Mouse (Mus musculus) frontal cortex, postnatal 36 days (tissue): ENCODE measurements around the gene Afap1l2.

Experiments
- DNase-seq, 2 experiments: peaks; one replicate each; pipeline ENCODE4 v3.0.0; 2022; ENCODE audit warnings: low spot score in 2 of 2

Gene Afap1l2

GRCm38 (mm10) chr19:56939826-56940225 is 68.2 kb downstream of the Afap1l2 start:
- no peak for DNase-seq

GRCm38 (mm10) chr19:56937911-56938310 is 70.1 kb downstream of the Afap1l2 start:
- no peak for DNase-seq

- no peak for DNase-seq
These were observed 71.8 kb downstream of the Afap1l2 start for GRCm38 (mm10) chr19:56936253-56936652.

- no peak for DNase-seq
These were observed 72.3 kb downstream of the Afap1l2 start for GRCm38 (mm10) chr19:56935777-56936176.

GRCm38 (mm10) chr19:56935111-56935510 is 72.9 kb downstream of the Afap1l2 start:
- no peak for DNase-seq

GRCm38 (mm10) chr19:56933800-56934199 is 74.2 kb downstream of the Afap1l2 start:
- DNase-seq = no peak

- no peak for DNase-seq
These were observed 78.0 kb downstream of the Afap1l2 start for GRCm38 (mm10) chr19:56930029-56930428.

GRCm38 (mm10) chr19:56929392-56929791 is 78.6 kb downstream of the Afap1l2 start:
- DNase-seq = no peak

GRCm38 (mm10) chr19:56921744-56922143 is 86.3 kb downstream of the Afap1l2 start:
- DNase-seq = no peak

GRCm38 (mm10) chr19:56920232-56920631 is 87.8 kb downstream of the Afap1l2 start:
- DNase-seq = no peak

- DNase-seq = peak; percentile 82 to 84
These were observed 88.4 kb downstream of the Afap1l2 start for GRCm38 (mm10) chr19:56919628-56920027.

GRCm38 (mm10) chr19:56915084-56915483 is 92.9 kb downstream of the Afap1l2 start:
- no peak for DNase-seq

- DNase-seq = no peak
These were observed 93.4 kb downstream of the Afap1l2 start for GRCm38 (mm10) chr19:56914658-56915057.

- no peak for DNase-seq
These were observed 94.3 kb downstream of the Afap1l2 start for GRCm38 (mm10) chr19:56913761-56914160.

GRCm38 (mm10) chr19:56910561-56910960 is 97.5 kb downstream of the Afap1l2 start:
- no peak for DNase-seq

- peak; percentile 21 to 49 for DNase-seq
These were observed 99.4 kb downstream of the Afap1l2 start for GRCm38 (mm10) chr19:56908472-56909270.

GRCm38 (mm10) chr19:56907850-56908249 is 100.2 kb downstream of the Afap1l2 start:
- DNase-seq = no peak

GRCm38 (mm10) chr19:56905395-56905794 is 102.6 kb downstream of the Afap1l2 start:
- no peak for DNase-seq

- no peak for DNase-seq
These were observed 103.9 kb downstream of the Afap1l2 start for GRCm38 (mm10) chr19:56904095-56904494.

GRCm38 (mm10) chr19:56897654-56898053 is 110.4 kb downstream of the Afap1l2 start:
- DNase-seq = no peak

- no peak for DNase-seq
These were observed 114.7 kb downstream of the Afap1l2 start for GRCm38 (mm10) chr19:56893326-56893725.

- no peak for DNase-seq
These were observed 115.4 kb downstream of the Afap1l2 start for GRCm38 (mm10) chr19:56892586-56892985.

- DNase-seq = no peak
These were observed 116.6 kb downstream of the Afap1l2 start for GRCm38 (mm10) chr19:56891438-56891837.

- no peak for DNase-seq
These were observed 119.4 kb downstream of the Afap1l2 start for GRCm38 (mm10) chr19:56888654-56889053.
